Mouse (Mus musculus): ENCODE measurements around the gene Utp20. TPM values are rescaled to one million over a fixed set of nuclear protein-coding genes. Genes with fewer than 3 reads are reported as not detected.
"Not testable (repeated sequence)": the region's sequence is repeated elsewhere in the genome, so short reads cannot be mapped to it uniquely, and the experiment has no call there.

The Utp20 gene
- total RNA-seq, 2 experiments from 2014 or later: 18.2 to 18.5 TPM

DNA sequence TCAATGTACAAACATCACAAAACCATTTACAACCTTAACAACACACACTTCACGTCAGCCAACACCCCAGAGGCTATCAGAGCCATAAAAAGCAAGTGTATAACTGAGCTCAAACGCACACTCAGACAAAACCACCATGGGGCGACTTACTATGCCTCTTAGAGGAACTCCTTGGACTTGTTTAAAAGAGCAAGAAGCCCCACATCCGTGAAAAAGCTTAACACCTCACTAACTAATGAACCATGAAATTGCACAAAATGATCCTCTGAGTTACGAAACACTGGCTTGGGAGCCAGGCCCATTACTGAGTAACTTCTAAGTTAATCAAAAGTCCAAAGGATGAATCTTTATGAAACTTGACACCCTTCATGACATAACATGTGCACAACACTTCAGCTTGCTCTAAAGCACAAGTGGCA lies 42.1 kb downstream of the Utp20 start:
- no peak for DNase-seq (ENCODE audit: low spot score in 2 of 2)

DNA sequence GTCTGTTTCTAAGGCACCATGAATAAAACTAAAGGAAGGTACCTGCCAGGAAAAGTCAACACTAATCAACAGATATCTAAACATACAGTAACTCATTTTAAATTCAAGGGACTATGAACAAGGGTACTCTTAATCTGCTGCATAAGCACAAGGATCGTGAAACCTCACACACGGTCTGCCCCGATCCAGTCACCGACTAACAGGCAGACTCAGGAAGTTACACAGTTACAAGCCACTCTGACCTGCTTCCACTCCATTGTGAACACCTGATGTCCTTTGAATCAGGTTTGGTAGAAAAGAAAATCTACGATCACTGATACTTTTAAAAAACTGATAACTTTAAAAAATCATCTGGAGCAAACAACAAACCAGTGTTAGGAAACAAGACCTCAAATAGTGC lies 42.7 kb downstream of the Utp20 start:
- no peak for DNase-seq (ENCODE audit: low spot score in 2 of 2)

DNA sequence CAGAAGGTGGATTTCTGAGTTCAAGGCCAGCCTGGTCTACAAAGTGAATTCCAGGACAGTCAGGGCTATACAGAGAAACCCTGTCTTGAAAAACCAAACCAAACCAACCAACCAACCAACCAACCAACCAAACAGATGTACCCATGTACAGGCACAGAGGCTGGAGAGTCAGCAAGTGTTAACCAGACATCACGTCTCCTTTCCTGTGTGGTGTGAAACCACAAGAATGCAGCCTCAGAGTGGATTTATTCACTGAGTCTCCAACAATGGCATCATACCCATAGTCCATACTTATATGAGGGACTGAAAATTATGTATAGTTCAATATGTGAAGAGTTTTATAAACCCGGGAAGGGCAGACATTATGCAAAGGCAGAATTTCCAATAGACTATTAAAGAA lies 43.5 kb downstream of the Utp20 start:
- not testable (repeated sequence) for DNase-seq (ENCODE audit: low spot score in 2 of 2)

DNA sequence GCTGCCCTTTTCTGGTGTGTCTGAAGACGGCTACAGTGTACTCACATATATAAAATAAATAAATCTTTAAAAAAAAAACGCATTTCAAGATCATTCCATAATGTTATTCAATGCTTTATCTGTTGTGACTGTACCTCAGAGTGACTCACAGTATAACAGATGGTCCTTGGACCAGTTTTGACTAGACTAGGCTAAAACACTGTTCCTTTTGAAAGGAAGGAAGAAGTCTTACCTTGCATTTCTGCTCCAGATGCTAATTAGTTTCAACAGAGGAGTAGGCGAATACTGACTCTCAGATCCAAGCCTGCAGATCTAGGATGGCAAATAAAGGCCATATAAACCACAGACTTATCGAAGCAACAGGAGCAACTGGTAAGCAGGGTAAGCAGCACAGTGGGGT lies 45.9 kb downstream of the Utp20 start:
- no peak for DNase-seq (ENCODE audit: low spot score in 2 of 2)

DNA sequence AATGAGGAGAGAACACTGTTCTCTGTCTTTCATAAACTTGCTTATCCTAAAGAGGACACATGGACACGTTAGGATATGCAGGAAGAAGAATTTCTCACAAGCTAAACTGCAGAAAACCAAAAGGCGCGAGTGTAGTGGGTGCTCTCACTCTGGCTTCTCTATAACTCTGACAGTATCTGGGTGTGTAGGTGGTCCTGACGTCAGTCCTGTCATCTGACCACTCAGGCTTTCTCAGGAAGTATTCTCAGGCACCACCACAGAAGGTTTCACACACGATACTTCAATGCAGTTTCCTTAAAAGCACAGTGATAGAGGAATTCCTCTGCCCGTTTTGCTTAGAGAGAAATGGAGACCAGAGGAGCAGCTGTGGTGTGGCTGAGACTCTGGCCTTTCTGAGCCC lies 50.4 kb downstream of the Utp20 start:
- peak; percentile 31 to 74 for DNase-seq (ENCODE audit: low spot score in 2 of 2)

DNA sequence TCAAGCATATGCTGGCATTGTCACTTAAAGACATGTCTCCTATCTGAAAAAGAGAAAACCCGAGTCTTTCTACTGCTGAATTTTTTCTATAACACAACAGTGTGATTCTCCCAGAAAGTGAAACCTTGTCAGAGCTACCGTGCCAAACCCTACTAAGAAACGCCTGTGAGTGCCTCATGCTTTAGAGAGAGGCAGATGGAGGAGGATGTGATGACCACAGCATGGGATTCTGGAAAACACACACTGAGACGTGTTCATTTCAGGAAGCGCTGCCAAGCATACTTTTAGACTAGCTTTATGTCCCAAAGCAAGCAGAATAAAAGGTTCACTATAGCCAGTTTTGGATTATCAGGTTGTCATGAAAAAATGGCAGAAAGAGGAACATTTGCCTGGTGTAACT lies 53.6 kb downstream of the Utp20 start:
- not testable (repeated sequence) for DNase-seq (ENCODE audit: low spot score in 2 of 2)

DNA sequence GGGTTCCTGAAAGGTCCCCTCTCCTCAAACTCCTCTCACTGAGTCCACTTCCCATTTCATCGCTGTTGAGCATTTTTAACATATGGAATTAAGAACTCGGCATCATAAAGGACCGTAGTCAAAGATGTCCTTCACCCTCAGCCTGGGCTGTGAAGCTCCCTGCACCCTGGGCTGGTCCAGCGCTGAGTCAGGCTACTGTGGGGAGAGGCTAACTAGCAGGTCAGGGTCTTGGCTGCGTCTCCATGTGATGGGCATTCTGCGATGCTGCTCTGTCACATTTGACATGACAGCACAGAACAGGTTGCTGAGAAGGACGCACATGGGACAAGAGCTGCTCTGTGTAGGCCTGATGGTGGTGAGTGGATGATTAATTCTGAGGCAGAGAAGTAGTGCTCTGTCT lies 56.9 kb downstream of the Utp20 start:
- no peak for DNase-seq (ENCODE audit: low spot score in 2 of 2)

DNA sequence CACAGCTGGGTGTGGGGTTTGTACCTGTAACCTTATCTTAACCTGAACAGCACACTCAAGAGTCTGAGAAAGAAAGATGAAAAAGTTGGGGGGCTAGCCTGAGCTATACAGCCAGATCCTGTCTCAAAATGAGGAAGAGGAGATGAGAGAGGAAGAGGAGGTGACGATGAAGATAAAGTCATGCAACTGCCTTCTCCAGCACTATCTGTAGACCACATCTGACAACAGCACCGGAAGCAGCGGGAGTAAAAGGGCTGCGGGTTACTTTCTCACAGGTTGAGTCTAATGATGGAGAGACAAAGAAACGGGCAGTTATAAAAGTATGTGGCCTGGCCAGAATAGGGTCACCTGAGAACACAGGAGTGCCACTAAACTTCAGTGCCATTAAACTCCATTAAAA lies 57.6 kb downstream of the Utp20 start:
- DNase-seq (ENCODE audit: low spot score in 2 of 2): no peak

DNA sequence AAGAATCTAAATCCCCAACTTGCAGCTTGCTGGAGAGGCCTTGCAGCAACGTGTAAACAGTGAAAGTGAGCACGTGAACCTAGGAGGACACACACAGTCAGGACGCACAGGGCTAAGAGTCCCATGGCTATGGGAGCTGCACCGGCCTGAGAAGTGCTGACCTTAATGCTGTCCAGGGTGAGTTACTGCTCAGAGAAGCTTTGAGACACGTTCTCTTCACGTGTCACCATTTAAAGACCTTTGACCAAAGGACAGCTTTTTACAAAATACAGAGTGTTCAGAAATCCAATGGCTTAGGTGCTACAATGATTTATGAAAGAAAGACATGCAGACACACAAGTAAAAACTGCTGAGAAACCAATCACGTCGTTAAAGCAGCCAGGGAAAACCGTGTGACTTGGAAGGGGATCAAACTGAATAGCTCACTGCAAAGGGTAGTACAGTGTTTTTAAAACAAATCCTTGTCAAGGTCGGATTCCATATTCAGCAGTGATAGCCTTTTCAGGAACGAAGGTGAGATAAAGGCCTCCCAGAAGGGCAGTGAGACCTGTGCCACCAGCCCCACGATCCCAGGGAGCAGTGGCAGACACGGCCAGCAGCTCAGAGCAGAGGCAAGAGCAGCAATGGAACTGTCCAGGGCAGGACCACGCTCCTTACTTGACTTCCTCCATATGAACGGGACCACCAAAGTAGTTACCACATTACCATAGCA lies 61.0 kb downstream of the Utp20 start:
- no peak for DNase-seq (ENCODE audit: low spot score in 2 of 2)

DNA sequence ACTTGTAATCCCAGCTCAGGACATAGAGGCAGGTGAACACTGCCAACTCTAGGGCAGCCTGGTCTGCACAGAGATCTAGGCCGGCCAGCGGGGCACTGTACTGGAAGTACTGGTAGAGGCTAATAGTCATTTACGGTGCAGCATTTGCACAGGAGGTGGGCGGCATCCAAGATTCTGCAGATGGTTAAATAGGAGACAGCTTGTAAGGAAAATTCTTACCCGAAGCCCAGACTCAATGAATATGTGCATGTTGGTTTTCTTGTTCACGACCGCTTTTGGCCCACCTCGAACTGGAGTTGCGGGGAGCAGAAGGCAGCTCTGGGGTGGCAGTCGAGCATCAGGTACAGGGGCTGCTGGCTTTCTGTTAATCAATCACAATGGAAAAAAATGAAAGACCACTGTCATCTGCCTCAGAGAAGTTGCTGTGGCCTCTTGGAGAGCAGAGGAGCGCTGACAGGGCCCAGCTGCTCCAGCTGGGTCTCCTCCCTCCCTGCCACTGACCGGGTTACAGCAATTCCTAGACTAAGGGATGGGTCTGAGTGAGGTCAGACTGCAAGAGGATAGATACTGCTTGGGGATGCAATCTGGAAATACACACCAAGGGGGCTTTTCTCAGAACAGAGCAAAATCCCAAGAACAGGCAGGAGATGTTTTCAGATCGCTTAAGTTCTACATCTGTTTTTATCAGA lies 64.9 kb downstream of the Utp20 start:
- no peak for DNase-seq (ENCODE audit: low spot score in 2 of 2)

DNA sequence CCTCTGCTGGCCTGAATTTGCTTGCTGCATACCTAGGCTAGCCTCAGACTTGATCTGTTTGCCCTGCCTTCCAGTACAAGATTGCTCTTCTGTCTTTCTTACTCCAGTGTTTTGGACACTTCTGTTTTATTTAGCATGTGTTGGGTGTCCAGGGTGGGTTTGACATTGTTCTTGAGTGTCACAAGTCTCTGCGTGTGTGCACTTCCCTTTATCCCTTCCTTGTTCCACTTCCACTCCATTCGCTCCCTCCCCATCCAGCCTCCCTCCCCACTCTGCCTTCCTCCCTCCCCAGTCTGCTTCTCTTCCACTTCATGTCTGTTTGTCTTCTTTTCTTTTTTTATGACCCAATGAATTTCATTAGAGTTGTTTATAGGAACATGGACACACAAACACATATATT lies 85.2 kb downstream of the Utp20 start:
- DNase-seq (ENCODE audit: low spot score in 2 of 2): no peak

DNA sequence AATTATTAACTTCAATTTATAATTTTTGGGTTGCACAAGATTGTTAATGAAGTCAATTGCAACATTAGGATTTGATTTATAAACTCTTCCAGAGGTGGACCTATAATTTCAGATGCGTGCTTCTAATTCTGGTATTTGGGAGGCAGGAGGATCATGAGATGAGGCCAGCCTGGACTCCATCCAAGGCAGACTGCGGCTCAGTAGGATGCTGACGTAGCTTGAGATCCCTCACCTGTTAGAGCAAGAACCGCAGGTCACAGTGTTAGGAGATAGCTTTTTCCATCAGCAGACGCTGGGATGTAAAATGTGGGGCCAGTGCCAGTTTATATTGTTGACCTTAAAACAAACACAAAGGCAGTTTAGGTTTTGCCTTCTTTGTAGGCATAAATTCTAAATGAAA lies 85.8 kb downstream of the Utp20 start:
- no peak for DNase-seq (ENCODE audit: low spot score in 2 of 2)

DNA sequence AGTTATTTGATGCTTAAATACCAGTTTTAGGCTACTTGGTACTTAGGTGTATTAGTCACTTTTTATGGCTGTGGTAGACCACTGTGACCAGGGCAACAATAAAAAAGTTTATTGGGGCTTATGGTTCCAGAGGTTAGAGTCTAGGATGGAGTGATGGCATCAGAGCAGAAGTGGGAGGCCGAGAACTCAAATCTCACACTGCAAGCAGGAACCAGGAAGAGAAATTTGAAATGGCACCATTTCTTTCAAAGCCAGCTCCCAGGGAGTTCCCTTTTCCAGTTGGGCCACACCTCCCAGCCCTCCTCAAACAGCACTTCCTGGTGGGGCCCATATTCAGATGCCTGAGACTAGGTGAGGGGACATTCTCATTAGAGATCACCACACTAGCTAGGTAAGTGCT lies 86.8 kb downstream of the Utp20 start:
- no peak for DNase-seq (ENCODE audit: low spot score in 2 of 2)

DNA sequence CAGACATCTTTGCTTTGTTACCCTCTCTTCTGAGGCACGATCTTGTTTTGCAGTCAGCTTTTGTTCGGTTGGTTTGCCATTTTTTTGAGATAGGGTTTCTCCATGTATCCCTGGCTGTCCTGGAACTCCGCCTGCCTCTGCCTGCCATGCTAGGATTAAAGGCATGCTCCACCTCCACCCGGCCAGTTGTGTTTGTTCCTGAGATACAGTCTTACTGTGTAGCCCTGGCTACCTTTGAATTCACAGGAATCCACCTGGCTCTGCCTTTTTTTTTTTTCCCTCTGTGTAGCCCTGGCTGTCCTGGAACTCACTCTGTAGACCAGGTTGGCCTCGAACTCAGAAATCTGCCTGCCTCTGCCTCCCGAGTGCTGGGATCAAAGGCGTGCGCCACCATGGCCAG lies 87.5 kb downstream of the Utp20 start:
- DNase-seq (ENCODE audit: low spot score in 2 of 2): not testable (repeated sequence)

DNA sequence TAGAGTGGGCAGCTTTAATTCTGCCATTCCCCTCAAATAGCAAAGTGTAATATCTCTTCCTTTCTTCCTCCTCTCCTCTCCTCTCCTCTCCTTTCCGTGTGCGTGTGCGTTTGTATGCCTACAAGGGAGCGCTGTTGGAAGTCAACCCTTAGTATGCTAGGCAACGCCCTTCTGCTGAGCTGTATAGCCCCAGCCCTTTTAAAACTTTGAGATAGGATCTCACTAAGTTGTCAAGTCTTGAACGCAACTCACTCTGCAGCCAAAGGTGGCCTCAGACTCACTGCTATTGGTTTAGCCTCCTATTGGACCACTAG lies 94.3 kb downstream of the Utp20 start:
- DNase-seq (ENCODE audit: low spot score in 2 of 2): no peak

DNA sequence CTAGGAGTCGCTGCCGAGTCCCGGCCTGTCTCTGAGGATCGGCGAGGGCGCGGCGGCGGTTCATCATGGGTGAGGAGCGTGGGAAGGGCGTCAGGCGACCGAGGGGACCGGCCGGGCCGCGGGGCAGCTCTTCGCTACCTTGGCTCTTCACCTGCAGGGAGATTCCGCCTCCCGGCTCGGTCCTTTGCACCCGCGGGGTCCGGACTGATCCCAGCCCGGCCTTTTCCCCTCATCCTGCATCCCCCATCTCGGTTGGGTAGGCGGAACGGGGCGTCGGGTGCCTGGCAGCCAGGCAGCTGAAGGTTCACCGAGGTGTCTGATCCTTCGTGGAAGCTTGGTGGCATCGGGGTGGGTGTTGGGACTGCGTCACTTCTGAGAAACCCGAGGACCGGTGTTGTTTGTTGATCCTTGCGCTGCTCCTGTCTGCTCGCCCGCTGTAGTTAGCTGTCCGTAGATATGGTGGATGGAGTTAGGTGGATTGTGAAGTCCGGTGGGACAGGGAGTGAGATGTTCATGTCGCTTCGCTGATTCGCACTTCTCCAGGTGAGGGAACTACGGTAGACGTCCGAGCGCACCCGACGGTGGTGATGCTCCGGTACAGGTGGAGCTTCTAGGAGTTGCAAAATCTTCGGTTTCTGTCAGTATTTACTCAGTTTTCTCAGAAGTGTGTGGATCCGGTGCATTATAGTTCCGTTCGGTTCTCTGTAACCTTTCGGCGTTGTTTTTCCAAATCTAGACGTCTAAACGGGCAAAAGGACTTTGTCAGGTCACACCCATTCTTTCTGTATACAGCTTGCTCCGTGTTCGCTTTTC lies 94.9 kb downstream of the Utp20 start:
- peak in 1 of 2 experiments; percentile 6 for DNase-seq (ENCODE audit: low spot score in 2 of 2)

DNA sequence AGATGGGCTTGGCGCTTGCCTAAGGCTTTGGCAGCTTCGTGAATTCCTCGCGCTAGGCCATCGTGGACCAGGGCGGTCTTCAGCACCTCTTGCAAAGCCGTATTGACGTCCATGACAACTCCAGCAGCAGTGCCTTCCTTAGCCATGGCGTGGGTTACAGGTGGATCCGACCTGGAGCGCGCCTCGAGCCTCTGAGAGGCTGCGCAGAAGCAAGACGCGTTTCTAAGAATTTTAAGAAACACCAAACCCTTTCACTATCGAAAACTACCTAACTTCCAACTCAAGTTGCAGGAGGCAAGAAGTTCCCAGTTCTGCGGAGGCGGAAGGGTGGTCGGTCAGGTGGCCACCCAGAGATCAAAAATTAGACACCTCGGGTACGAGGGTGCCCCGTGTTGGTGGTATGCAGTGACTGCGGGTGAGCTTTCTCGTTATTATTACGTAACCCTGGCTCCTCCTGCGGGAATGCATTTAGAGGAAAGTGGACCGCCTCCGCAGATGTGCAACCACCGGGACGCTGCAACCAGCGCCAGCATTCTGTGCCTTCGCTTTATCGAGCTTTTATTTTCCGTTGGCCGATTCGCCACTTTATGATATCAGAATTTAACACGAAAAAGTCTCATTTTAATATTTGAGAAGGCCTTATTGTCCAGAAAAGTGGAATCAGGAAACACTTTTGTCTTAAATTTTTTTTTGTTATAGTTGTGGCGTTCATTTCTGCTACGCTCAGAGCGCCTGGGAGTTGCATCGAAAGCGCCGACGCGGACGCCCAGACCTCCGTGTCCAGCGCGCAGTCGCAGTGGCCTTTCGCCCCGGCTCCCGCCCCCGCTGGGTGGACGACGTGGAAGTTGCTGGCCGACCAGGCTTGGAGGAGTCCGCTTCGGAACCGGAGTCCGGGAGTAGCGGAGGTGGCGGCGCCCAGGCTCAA lies 95.8 kb downstream of the Utp20 start, which contains the start of gene Arl1:
Arl1 (plus strand) TSS at position 288 of the 925 bp plus-strand sequence.
- DNase-seq (ENCODE audit: low spot score in 2 of 2): peak; percentile 92 to 93

DNA sequence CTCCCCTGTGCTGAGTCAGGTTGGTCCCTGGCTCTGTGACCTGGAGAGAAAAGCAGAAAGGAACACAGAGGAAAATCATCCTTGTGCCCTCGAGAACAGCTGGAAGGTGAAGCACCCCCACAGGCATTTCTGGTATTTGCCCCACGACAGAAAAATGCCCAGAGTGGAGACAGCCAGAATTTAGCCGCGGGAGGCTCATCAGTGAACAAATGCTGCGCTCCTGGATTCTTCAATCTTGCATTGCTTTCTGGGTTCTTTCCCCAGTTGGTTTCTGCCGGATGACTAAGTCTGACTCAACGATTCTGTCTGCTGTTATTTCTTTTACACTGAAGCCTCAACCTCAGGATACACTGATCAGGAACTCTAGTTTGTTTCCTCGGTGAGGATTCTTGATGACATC lies 98.4 kb downstream of the Utp20 start:
- DNase-seq (ENCODE audit: low spot score in 2 of 2): no peak

DNA sequence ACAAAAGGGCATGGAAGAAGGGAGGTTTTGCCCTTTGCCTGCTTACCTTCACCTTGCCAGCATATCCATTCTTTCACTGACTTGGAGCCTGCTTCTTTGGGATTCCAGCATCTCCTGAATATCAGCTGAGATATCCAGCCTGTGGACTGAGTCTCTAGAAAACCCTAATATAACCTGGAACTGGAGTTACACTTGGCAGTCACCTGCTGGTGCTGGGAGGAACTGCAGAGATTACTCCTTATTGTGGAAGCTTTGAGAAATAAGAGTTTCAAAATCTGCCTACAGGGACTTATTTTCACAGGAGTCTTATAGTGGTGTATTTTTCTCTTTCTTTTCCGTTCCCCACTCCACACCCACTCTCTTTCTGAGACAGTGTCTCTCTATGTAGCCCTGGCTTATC lies 99.5 kb downstream of the Utp20 start:
- DNase-seq (ENCODE audit: low spot score in 2 of 2): peak; percentile 68

DNA sequence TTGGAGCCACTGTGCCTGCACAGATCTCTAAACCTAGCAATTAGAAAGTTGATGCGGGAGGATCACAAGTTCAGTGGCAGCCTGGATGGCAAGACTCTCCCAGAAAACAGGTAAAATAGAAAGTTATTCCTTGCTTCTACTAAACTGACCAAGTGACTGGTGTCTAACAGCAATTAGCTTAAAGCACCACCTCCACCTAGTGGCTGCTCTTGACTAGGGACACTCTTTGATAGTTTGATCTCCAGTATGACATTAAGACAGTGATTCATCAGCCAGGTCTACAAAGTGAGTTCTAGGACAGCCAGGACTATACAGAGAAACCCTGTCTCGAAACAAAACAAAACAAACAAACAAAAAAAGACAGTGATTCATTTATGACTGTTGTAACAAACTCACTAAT lies 101.3 kb downstream of the Utp20 start:
- DNase-seq (ENCODE audit: low spot score in 2 of 2): no peak

DNA sequence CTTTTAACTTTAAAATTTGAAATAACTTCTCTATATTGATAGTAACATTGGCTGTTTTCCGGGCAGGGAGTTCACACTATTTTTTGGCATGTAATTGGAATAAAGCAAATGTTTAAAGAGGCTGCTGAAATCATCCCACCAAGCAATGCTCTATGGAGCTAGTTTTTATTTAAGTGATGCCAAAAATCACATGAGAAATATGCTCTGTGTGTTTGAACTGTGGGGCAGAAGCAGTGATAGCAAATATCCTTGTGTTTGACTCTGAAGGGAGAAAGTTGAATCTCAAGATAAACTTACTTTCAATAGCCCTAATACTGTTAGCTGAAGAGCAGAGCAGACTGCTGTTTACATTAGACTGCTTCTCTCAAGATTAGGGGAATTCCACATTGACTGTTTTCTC lies 107.0 kb downstream of the Utp20 start:
- DNase-seq (ENCODE audit: low spot score in 2 of 2): no peak
